Mouse (Mus musculus): ENCODE measurements at regions not wholly inside any gene's neighbourhood (a gene's known extent, or its start where the extent isn't known, plus 50 kb on each side); places are given as distances from the start of the nearest gene placed in this dataset.

DNA sequence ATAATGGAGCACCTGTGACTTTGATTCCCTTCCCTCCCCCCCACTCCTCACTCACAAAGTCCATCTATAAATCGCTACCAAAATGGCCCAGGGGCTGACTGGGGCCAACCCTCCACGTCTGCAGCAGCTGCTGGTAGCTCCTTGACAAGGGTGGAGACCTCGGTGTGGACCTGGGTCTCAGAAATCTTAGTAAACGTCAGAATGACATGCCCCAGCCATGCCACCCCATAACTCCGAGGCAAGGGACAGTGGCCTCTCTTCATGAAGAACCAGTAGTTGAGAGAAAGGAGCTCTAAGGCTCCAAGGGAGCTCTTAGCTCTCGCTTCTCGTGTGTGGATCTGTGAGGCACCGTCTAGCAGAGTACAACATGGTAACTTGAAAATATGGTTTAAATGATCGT, 398.4 kb downstream of the Zfp536 start:
- no peak for TF ChIP-seq POLR2A (IDR thresholded peaks at IDR 0.05; ENCODE audit: extremely low read depth, insufficient read depth, low read length)
- no peak for TF ChIP-seq CTCF (IDR thresholded peaks at IDR 0.05; ENCODE audit: low read depth, low read length)

Measured in liver, adult 2 months (tissue).